ENCODE assay signal across 8 mouse cellular contexts in genomic region chr4:151411641-151412061, GRCm38 (mm10).
DNase-seq lines count a peak whose midpoint lies in the region; ATAC-seq and TF ChIP-seq lines count a peak whose summit lies in the region.

No protein-coding gene starts in this region.

- ATAC-seq in hindbrain, embryonic 12.5 days (ENCODE audit: low FRiP score), result no peak
- peak; percentile 49; the same call in 1 of the 2 replicates for ATAC-seq in embryonic facial prominence, embryonic 13.5 days (ENCODE audit: insufficient number of reproducible peaks, insufficient read depth, low FRiP score, low TSS enrichment, low read depth)
- ATAC-seq in midbrain, embryonic 13.5 days, result peak; percentile 72

- DNase-seq in hindbrain, embryonic 10.5 days (ENCODE audit: low spot score), result no peak
- peak; percentile 55 to 66 for DNase-seq in heart, adult 2 months
- DNase-seq in layer of hippocampus, postnatal 10 days (ENCODE audit: low spot score in 2 of 2), result peak; percentile 44 to 50
- DNase-seq in spleen, postnatal 36 days (ENCODE audit: low spot score in 2 of 2), result no peak
- no peak for DNase-seq in kidney, postnatal 25 days

- intact Hi-C loops in heart, adult 2 months (cut with DNase I), result no loop called here

- peaks cover 6% of the 10 kb centered on the region; the same call in 1 of the 2 replicates for H3K9me3 ChIP-seq in hindbrain, embryonic 10.5 days
- H3K9me3 ChIP-seq in hindbrain, embryonic 12.5 days (replicated peaks), result no peaks in the 10 kb centered on the region
- no peaks in the 10 kb centered on the region for H3K9me3 ChIP-seq in embryonic facial prominence, embryonic 13.5 days
- H3K9me3 ChIP-seq in midbrain, embryonic 13.5 days, result peaks cover 3% of the 10 kb centered on the region; the same call in 1 of the 2 replicates

- no peak for TF ChIP-seq EP300 in heart, adult 2 months (IDR thresholded peaks at IDR 0.05; ENCODE audit: insufficient read depth, low read depth, low read length)

- H3K27ac ChIP-seq in hindbrain, embryonic 10.5 days, result 0 out of 2 replicates have a peak overlapping the region, but pooled peaks have one; percentile 23
- no peak overlapping the region for H3K27ac ChIP-seq in hindbrain, embryonic 12.5 days
- H3K27ac ChIP-seq in embryonic facial prominence, embryonic 13.5 days, result peak overlapping the region; percentile 66
- no peak overlapping the region for H3K27ac ChIP-seq in heart, adult 2 months
- peak overlapping the region; percentile 32; the same call in 1 of the 2 replicates for H3K27ac ChIP-seq in midbrain, embryonic 13.5 days

- no peaks in the 10 kb centered on the region for H3K36me3 ChIP-seq in hindbrain, embryonic 10.5 days
- no peaks in the 10 kb centered on the region for H3K36me3 ChIP-seq in hindbrain, embryonic 12.5 days
- no peaks in the 10 kb centered on the region for H3K36me3 ChIP-seq in embryonic facial prominence, embryonic 13.5 days
- no peaks in the 10 kb centered on the region for H3K36me3 ChIP-seq in heart, adult 2 months (ENCODE audit: control insufficient read depth, insufficient read depth, low read length)
- H3K36me3 ChIP-seq in midbrain, embryonic 13.5 days, result no peaks in the 10 kb centered on the region

- 42% methylated on average over 14 of the region's 14 CpGs for WGBS in hindbrain, embryonic 10.5 days
- 33% methylated on average over 14 of the region's 14 CpGs for WGBS in hindbrain, embryonic 12.5 days
- WGBS in embryonic facial prominence, embryonic 13.5 days, result 18% methylated on average over 14 of the region's 14 CpGs
- WGBS in heart, adult 2 months, result 19% methylated on average over 14 of the region's 14 CpGs
- 17% methylated on average over 14 of the region's 14 CpGs for WGBS in midbrain, embryonic 13.5 days

- H3K4me3 ChIP-seq in hindbrain, embryonic 10.5 days, result no peak overlapping the region
- H3K4me3 ChIP-seq in hindbrain, embryonic 12.5 days, result no peak overlapping the region
- H3K4me3 ChIP-seq in embryonic facial prominence, embryonic 13.5 days, result peak overlapping the region; percentile 6; the same call in 1 of the 2 replicates
- no peak overlapping the region for H3K4me3 ChIP-seq in heart, adult 2 months
- no peak overlapping the region for H3K4me3 ChIP-seq in midbrain, embryonic 13.5 days (replicated peaks)

- TF ChIP-seq POLR2A in heart, adult 2 months (IDR thresholded peaks at IDR 0.05; ENCODE audit: insufficient read depth, low read depth, low read length), result no peak

- no peak overlapping the region for H3K4me2 ChIP-seq in hindbrain, embryonic 12.5 days (replicated peaks)
- H3K4me2 ChIP-seq in embryonic facial prominence, embryonic 13.5 days, result peak overlapping the region; percentile 44
- H3K4me2 ChIP-seq in midbrain, embryonic 13.5 days (replicated peaks), result peak overlapping the region; percentile 40

- H3K27me3 ChIP-seq in hindbrain, embryonic 10.5 days (ENCODE audit: insufficient read depth, poor library complexity, severe bottlenecking), result peaks cover 13% of the 10 kb centered on the region
- H3K27me3 ChIP-seq in hindbrain, embryonic 12.5 days, result no peaks in the 10 kb centered on the region
- peaks cover 3% of the 10 kb centered on the region; the same call in 1 of the 2 replicates for H3K27me3 ChIP-seq in embryonic facial prominence, embryonic 13.5 days
- H3K27me3 ChIP-seq in heart, adult 2 months (ENCODE audit: control insufficient read depth, insufficient read depth, low read length), result no peaks in the 10 kb centered on the region
- no peaks in the 10 kb centered on the region for H3K27me3 ChIP-seq in midbrain, embryonic 13.5 days

- H3K4me1 ChIP-seq in hindbrain, embryonic 10.5 days (replicated peaks), result peaks cover 24% of the 10 kb centered on the region
- H3K4me1 ChIP-seq in hindbrain, embryonic 12.5 days, result peaks cover 17% of the 10 kb centered on the region
- H3K4me1 ChIP-seq in embryonic facial prominence, embryonic 13.5 days, result peaks cover 33% of the 10 kb centered on the region
- H3K4me1 ChIP-seq in heart, adult 2 months (ENCODE audit: control insufficient read depth, insufficient read depth, low read length), result no peaks in the 10 kb centered on the region
- H3K4me1 ChIP-seq in midbrain, embryonic 13.5 days (replicated peaks), result peaks cover 23% of the 10 kb centered on the region

- H3K9ac ChIP-seq in hindbrain, embryonic 12.5 days, result no peak overlapping the region
- H3K9ac ChIP-seq in embryonic facial prominence, embryonic 13.5 days, result no peak overlapping the region
- H3K9ac ChIP-seq in heart, adult 2 months (ENCODE audit: low read depth, low read length), result no peak overlapping the region
- H3K9ac ChIP-seq in midbrain, embryonic 13.5 days (replicated peaks), result peak overlapping the region; percentile 36; the same call in 1 of the 2 replicates

- TF ChIP-seq CTCF in heart, adult 2 months (IDR thresholded peaks at IDR 0.05), result no peak

- H3K79me2 ChIP-seq in heart, adult 2 months (replicated peaks; ENCODE audit: control insufficient read depth, insufficient read depth, low read length), result no peaks in the 10 kb centered on the region

Comparison
In these comparisons a context has a peak if more than half of its experiments do, and no peak if none do; other contexts are left out.
1. H3K27ac ChIP-seq: peak in hindbrain, embryonic 10.5 days (single experiment), embryonic facial prominence, embryonic 13.5 days (single experiment) and midbrain, embryonic 13.5 days (single experiment); none in hindbrain, embryonic 12.5 days (single experiment) and heart, adult 2 months (single experiment).
2. DNase-seq: peak in heart, adult 2 months (2 of 2) and layer of hippocampus, postnatal 10 days (2 of 2); none in hindbrain, embryonic 10.5 days (single experiment), spleen, postnatal 36 days (0 of 2) and kidney, postnatal 25 days (0 of 2).